11 mouse cellular contexts compared by ENCODE assay signal in the genomic region with DNA sequence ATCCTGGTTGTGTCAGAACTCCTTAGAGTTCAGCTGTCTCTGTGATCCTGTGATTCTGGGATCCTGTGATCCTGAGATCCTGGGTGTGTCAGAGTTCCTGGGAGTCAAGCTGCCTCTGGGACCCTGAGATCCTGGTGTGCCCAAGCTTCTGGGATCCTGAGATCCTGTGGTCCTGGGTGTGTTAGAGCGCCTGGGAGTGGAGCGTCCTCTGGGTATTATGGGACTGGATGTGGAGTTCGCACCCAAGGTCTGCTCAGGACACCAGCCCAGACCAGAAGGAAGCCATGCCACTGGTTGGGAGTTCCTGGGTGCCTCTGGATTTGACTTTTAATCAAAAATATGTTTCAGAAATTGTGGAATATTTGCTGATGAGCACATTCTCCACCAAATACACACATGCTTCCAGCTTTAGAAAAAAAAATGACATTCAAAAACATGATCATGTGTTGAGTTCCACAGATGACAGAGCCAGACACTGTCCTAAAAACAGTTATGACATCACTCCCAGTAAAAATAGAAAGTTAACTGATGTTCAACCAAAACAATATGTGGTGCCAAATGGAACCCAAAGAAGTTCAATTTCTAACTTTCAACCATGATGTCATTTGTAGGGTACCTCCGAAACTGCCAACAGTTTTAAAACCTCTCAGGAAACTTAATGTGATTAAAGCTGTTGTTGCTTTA.
"Had no signal": no experiment of that assay in that cellular context is flagged by ENCODE, and none has a peak within 500 bp of the region (broad histone marks: within the 10 kb centered on the region; RNA-seq: fewer than 3 reads in every experiment).

No protein-coding gene starts in this region.

- H3K27me3 ChIP-seq: limb, embryonic 15.5 days; liver, embryonic 12.5 days; lung, embryonic 15.5 days; midbrain, embryonic 12.5 days; neural tube, embryonic 13.5 days; stomach, embryonic 15.5 days had no signal

- H3K4me3 ChIP-seq: limb, embryonic 15.5 days; liver, embryonic 12.5 days; lung, embryonic 15.5 days; midbrain, embryonic 12.5 days; neural tube, embryonic 13.5 days; stomach, embryonic 15.5 days had no signal

- H3K36me3 ChIP-seq: liver, embryonic 12.5 days; lung, embryonic 15.5 days had no signal

- H3K4me1 ChIP-seq: limb, embryonic 15.5 days; liver, embryonic 12.5 days; lung, embryonic 15.5 days; midbrain, embryonic 12.5 days; neural tube, embryonic 13.5 days; stomach, embryonic 15.5 days had no signal

- H3K9me3 ChIP-seq: limb, embryonic 15.5 days; liver, embryonic 12.5 days; lung, embryonic 15.5 days; midbrain, embryonic 12.5 days; neural tube, embryonic 13.5 days; stomach, embryonic 15.5 days had no signal

- H3K27ac ChIP-seq: limb, embryonic 15.5 days; liver, embryonic 12.5 days; lung, embryonic 15.5 days; midbrain, embryonic 12.5 days; neural tube, embryonic 13.5 days; stomach, embryonic 15.5 days had no signal

- DNase-seq: kidney, postnatal 14 days; layer of hippocampus, postnatal 36 days; retina, postnatal 1 day; right cerebral cortex, postnatal 4 days; thymus, postnatal 36 days had no signal
